Mouse (Mus musculus) heart, adult 2 months (tissue): Measurements from ENCODE around the gene Smarca2.

Source experiments
- CTCF ChIP-seq: fragments of 200-600 bp; IDR thresholded peaks from 2 replicates; pipeline ENCODE4 v1.8.1; 2022; ENCODE audit warnings: antibody characterized with exemption, mild to moderate bottlenecking, moderate library complexity
- EP300 ChIP-seq: fragments of 200-500 bp; IDR thresholded peaks from 2 replicates; pipeline ENCODE4 v1.6.1; 2011; ENCODE audit warnings: low read depth, low read length, control low read depth; ENCODE audit not compliant: insufficient read depth

- TF ChIP-seq CTCF: no peak
- TF ChIP-seq EP300: no peak
These were observed 61.5 kb downstream of the Smarca2 start for GRCm38 (mm10) chr19:26666303-26666702.
